Mouse (Mus musculus): ENCODE data around the gene Glyr1.

DNA sequence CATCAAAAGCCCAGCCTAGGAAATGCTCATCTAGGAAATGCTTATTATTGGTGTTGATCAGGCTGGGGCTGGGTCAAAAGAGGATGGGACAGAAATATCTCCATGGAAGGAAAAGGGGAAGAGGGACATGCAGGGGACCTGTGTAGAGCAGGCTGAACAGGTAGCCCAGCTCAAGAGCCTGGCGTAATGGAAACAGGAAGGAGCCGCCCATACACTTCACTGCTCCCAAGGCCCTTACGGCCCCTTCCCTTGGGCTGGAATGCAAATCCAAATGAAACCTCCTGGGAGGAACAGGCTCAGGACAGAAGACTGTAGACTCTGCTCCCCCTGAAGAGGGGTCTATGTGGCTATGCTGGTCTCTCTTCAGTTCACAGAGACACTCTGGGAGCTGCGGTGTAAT is 35.1 kb downstream of the Glyr1 start:
- no peak for TF ChIP-seq CTCF (conservative IDR thresholded peaks at IDR 0.05; ENCODE audit: insufficient read depth, insufficient read length, low read depth, low read length)
- TF ChIP-seq POLR2A (IDR thresholded peaks at IDR 0.05; ENCODE audit: low read depth, low read length) = no peak

All from kidney, adult 2 months (tissue).